Mouse (Mus musculus): ENCODE data around the gene Slc12a6. TPM values are rescaled to one million over a fixed set of nuclear protein-coding genes. Genes with fewer than 3 reads are reported as not detected.

Gene Slc12a6
- polyA plus RNA-seq, 1 experiment, result 90.3 TPM

DNA sequence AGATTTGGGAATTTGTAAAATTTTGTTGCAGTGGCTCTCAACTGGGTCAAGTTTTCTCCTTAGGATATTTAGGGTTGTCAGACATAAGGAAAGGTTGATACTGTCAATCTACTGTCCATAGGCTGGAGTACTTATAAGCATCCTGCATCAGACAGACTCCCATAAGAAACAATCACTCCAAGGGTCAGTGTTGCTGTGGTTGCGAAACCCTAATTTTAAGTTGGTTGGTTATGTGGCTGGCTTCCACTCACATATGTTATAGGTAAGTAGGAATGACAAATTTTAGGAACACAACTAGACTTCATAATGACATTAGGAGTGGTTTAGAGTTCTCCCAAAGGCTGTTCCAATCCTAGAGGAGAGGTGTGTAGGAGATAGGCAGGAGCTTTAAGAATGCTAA lies 115.6 kb downstream of the Slc12a6 start:
- TF ChIP-seq CTCF (IDR thresholded peaks at IDR 0.05; ENCODE audit: insufficient read depth, low read depth, low read length) (no peak), POLR2A (IDR thresholded peaks at IDR 0.05; ENCODE audit: insufficient read depth, low read depth, low read length) (no peak)
- 98% methylated on average over 1 of the region's 1 CpGs for WGBS
- Histone ChIP-seq H3K4me3 (ENCODE audit: insufficient read depth, low read depth, low read length) (no peak overlapping the region), H3K27ac (ENCODE audit: insufficient read depth, low read depth, low read length) (no peak overlapping the region), H3K4me1 (ENCODE audit: control insufficient read depth, insufficient read depth, low read length) (no peaks in the 10 kb centered on the region)

DNA sequence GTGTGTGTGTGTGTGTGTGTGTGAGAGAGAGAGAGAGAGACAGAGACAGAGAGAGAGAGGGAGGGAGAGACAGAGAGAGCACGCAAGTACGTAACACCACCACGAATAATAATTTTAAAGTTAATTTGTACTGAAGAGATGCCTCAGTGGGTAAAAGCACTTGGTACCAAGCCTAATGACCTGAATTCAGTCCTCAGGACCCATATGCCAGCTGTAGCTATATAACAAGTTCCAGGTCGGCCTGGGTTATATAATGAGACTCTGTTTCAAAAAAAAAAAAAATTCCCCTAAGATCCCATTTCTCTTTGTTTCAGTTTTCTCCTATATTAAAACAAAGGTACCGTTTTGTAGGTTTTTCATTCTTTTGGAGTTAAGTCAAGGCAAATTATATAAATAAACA lies 125.2 kb downstream of the Slc12a6 start:
- TF ChIP-seq POLR2A (IDR thresholded peaks at IDR 0.05; ENCODE audit: insufficient read depth, low read depth, low read length), result no peak
- TF ChIP-seq CTCF (IDR thresholded peaks at IDR 0.05; ENCODE audit: insufficient read depth, low read depth, low read length), result no peak
- Histone ChIP-seq H3K27ac (ENCODE audit: insufficient read depth, low read depth, low read length) (no peak overlapping the region), H3K4me1 (ENCODE audit: control insufficient read depth, insufficient read depth, low read length) (no peaks in the 10 kb centered on the region), H3K4me3 (ENCODE audit: insufficient read depth, low read depth, low read length) (no peak overlapping the region)
- WGBS, result 74% methylated on average over 5 of the region's 5 CpGs

DNA sequence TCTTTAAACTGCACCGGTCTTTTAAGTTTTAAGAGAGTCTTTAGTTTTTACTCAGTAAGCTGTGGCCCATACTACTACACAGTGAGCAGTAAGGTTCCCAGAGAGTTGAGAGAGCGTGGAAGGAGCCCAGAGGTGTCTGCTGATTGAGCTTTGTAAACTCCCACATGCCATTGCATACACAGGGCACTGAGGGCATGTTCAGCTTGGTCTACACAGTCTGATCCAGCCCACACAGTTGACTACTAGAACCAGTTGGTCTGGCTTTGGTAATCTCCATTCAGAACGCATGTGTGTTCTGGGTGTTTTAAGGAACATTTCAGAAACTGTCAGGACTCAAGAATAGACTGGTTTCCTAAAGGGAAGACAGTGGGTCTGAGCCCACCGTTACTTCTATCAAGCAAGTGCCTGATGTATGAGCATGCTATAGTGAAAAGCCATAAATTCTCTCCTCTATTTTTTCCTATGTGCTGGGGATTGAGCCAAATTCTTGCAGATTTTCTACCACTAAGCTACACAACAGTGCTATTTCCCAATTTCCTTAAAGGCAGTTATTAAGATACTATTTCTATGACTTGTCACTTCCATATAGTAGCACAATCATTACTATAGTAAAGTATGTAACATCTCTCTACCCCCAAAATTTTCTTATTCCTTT lies 125.8 kb downstream of the Slc12a6 start:
- Histone ChIP-seq H3K4me1 (ENCODE audit: control insufficient read depth, insufficient read depth, low read length) (no peaks in the 10 kb centered on the region), H3K27ac (ENCODE audit: insufficient read depth, low read depth, low read length) (no peak overlapping the region), H3K4me3 (ENCODE audit: insufficient read depth, low read depth, low read length) (no peak overlapping the region)
- 76% methylated on average over 4 of the region's 4 CpGs for WGBS
- no peak for TF ChIP-seq POLR2A (IDR thresholded peaks at IDR 0.05; ENCODE audit: insufficient read depth, low read depth, low read length)

DNA sequence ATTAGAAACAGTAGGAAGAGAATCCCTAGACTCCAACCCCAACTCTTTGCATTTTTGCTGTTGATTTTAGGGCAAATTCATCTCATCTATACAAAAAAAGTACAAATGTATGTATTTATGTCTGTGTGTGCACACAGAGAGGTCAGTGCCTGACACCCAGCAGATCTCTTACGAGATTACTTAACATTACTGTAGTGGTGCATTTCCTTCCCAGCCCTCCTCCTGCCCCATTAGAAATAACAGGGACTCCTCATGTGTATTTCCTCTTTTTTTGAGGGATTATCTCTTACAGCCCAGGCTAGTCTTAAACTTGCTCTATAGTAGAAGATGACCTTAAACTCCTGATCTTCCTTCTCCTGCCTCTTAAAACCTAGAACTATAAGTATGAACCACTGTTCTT lies 127.1 kb downstream of the Slc12a6 start:
- TF ChIP-seq POLR2A (IDR thresholded peaks at IDR 0.05; ENCODE audit: insufficient read depth, low read depth, low read length), result no peak
- TF ChIP-seq CTCF (IDR thresholded peaks at IDR 0.05; ENCODE audit: insufficient read depth, low read depth, low read length), result no peak
- WGBS, result 83% methylated on average over 1 of the region's 1 CpGs
- H3K4me3 ChIP-seq (ENCODE audit: insufficient read depth, low read depth, low read length), result no peak overlapping the region
- H3K4me1 ChIP-seq (ENCODE audit: control insufficient read depth, insufficient read depth, low read length), result no peaks in the 10 kb centered on the region
- no peak overlapping the region for H3K27ac ChIP-seq (ENCODE audit: insufficient read depth, low read depth, low read length)

DNA sequence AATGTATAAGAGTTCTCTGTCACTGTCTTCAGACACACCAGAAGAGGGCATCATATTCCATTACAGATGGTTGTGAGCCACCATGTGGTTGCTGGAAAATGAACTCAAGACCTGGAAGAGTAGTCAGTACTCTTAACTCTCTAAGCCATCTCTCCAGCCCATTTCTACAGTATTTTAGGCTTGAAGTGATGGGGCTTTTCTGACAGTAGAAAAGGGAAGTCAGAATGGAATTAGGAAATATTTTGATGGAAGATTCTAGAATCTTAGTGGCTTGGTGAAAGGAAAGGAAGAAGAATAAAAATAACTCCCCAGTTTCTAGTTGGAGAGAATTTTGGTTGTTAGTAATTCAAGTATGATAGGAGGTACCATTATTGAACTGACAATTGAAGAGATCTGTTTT lies 128.3 kb downstream of the Slc12a6 start:
- H3K27ac ChIP-seq (ENCODE audit: insufficient read depth, low read depth, low read length), result no peak overlapping the region
- TF ChIP-seq POLR2A (IDR thresholded peaks at IDR 0.05; ENCODE audit: insufficient read depth, low read depth, low read length) (no peak), CTCF (IDR thresholded peaks at IDR 0.05; ENCODE audit: insufficient read depth, low read depth, low read length) (no peak)
- no peaks in the 10 kb centered on the region for H3K4me1 ChIP-seq (ENCODE audit: control insufficient read depth, insufficient read depth, low read length)
- H3K4me3 ChIP-seq (ENCODE audit: insufficient read depth, low read depth, low read length), result no peak overlapping the region

DNA sequence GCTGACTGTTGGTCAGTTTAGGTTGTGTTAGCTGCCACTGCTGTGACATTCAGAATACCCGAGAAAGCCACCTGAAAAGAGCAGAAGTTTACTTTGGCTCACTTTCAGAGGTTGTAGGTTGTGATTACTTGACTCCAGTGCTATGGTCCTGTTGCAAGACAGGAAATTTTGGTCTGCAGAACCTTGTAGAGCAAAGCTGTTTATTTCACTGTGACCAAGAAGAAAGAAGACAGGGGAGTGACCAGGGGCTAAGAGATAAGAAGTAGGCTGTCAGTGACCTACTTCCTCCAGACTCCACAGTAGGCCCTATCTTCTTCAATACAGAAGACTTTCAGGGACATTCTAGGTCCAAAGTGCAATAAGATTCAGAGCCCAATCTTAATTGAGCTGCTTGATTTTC lies 131.0 kb downstream of the Slc12a6 start:
- H3K4me1 ChIP-seq (ENCODE audit: control insufficient read depth, insufficient read depth, low read length), result no peaks in the 10 kb centered on the region
- H3K4me3 ChIP-seq (ENCODE audit: insufficient read depth, low read depth, low read length), result no peak overlapping the region
- H3K27ac ChIP-seq (ENCODE audit: insufficient read depth, low read depth, low read length), result no peak overlapping the region
- TF ChIP-seq POLR2A (IDR thresholded peaks at IDR 0.05; ENCODE audit: insufficient read depth, low read depth, low read length) (no peak), CTCF (IDR thresholded peaks at IDR 0.05; ENCODE audit: insufficient read depth, low read depth, low read length) (no peak)
- 62% methylated on average over 1 of the region's 1 CpGs for WGBS

DNA sequence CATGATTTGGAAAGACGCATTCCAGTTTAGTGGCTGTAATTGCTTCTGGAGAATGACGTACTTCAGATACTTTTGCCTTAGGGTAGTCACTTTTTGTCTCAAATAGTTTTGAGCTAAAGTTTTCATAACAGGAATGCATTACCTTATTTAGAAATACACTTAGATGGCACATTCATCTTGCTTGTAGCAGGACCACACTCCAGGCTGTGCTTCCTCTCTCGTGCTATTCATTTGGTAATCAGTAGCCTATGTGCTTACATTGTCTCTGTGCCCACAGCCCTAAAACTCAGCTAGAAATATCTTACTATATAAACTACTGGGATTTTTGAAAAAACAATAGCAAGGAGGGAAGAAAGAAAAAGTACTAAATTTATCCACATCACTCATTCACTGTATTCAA lies 141.4 kb downstream of the Slc12a6 start:
- 87% methylated on average over 3 of the region's 3 CpGs for WGBS

More for the DNA sequence above, 141.4 kb downstream of the Slc12a6 start:
- Histone ChIP-seq H3K4me1 (ENCODE audit: control insufficient read depth, insufficient read depth, low read length) (no peaks in the 10 kb centered on the region), H3K27ac (ENCODE audit: insufficient read depth, low read depth, low read length) (no peak overlapping the region), H3K4me3 (ENCODE audit: insufficient read depth, low read depth, low read length) (no peak overlapping the region)
- TF ChIP-seq CTCF (IDR thresholded peaks at IDR 0.05; ENCODE audit: insufficient read depth, low read depth, low read length) (no peak), POLR2A (IDR thresholded peaks at IDR 0.05; ENCODE audit: insufficient read depth, low read depth, low read length) (no peak)

Other genes with a start within 250 kb of the Slc12a6 start
- gene Olfr1311, start 241.4 kb upstream of the Slc12a6 start, polyA plus RNA-seq (2012; ENCODE audit: insufficient read depth, insufficient read length, low replicate concordance, missing spikeins), result not detected in 2 replicates
- gene Olfr1312, start 215.6 kb upstream of the Slc12a6 start, polyA plus RNA-seq (2012; ENCODE audit: insufficient read depth, insufficient read length, low replicate concordance, missing spikeins), result not detected in 2 replicates
- gene Olfr1313, start 188.0 kb upstream of the Slc12a6 start, polyA plus RNA-seq (2012; ENCODE audit: insufficient read depth, insufficient read length, low replicate concordance, missing spikeins), result not detected in 2 replicates
- gene Olfr1314, start 169.0 kb upstream of the Slc12a6 start, polyA plus RNA-seq (2012; ENCODE audit: insufficient read depth, insufficient read length, low replicate concordance, missing spikeins), result not detected in 2 replicates
- gene Olfr1315-ps1, start 150.4 kb upstream of the Slc12a6 start, polyA plus RNA-seq (2012; ENCODE audit: insufficient read depth, insufficient read length, low replicate concordance, missing spikeins), result not detected in 2 replicates
- not detected in 2 replicates for gene Olfr1316, start 130.8 kb upstream of the Slc12a6 start, polyA plus RNA-seq (2012; ENCODE audit: insufficient read depth, insufficient read length, low replicate concordance, missing spikeins)
- gene Olfr1317, start 125.5 kb upstream of the Slc12a6 start, polyA plus RNA-seq (2012; ENCODE audit: insufficient read depth, insufficient read length, low replicate concordance, missing spikeins), result not detected in 2 replicates
- gene Olfr1318, start 111.6 kb upstream of the Slc12a6 start, polyA plus RNA-seq (2012; ENCODE audit: insufficient read depth, insufficient read length, low replicate concordance, missing spikeins), result not detected in 2 replicates
- not detected in 2 replicates for gene Lpcat4, start 26.4 kb upstream of the Slc12a6 start, polyA plus RNA-seq (2012; ENCODE audit: insufficient read depth, insufficient read length, low replicate concordance, missing spikeins)
- gene Nutm1, start 6.5 kb upstream of the Slc12a6 start, polyA plus RNA-seq (2012; ENCODE audit: insufficient read depth, insufficient read length, low replicate concordance, missing spikeins), result not detected in 2 replicates
- gene Nop10, start 3.9 kb upstream of the Slc12a6 start, polyA plus RNA-seq (2012; ENCODE audit: insufficient read depth, insufficient read length, low replicate concordance, missing spikeins), result not detected in 2 replicates
- not detected in 2 replicates for gene Gm21985, start 489 bp downstream of the Slc12a6 start, polyA plus RNA-seq (2012; ENCODE audit: insufficient read depth, insufficient read length, low replicate concordance, missing spikeins)
- not detected in 2 replicates for gene Emc4, start 102.2 kb downstream of the Slc12a6 start, polyA plus RNA-seq (2012; ENCODE audit: insufficient read depth, insufficient read length, low replicate concordance, missing spikeins)
- not detected in 2 replicates for gene Katnbl1, start 113.4 kb downstream of the Slc12a6 start, polyA plus RNA-seq (2012; ENCODE audit: insufficient read depth, insufficient read length, low replicate concordance, missing spikeins)
- 52.0 TPM in 1 of 2 replicates, not detected in the other for gene Emc7, start 189.2 kb downstream of the Slc12a6 start, polyA plus RNA-seq (2012; ENCODE audit: insufficient read depth, insufficient read length, low replicate concordance, missing spikeins)
- not detected in 2 replicates for gene Chrm5, start 214.9 kb downstream of the Slc12a6 start, polyA plus RNA-seq (2012; ENCODE audit: insufficient read depth, insufficient read length, low replicate concordance, missing spikeins)
- not detected in 2 replicates for gene Aven, start 227.1 kb downstream of the Slc12a6 start, polyA plus RNA-seq (2012; ENCODE audit: insufficient read depth, insufficient read length, low replicate concordance, missing spikeins)